Mouse (Mus musculus): Measurements from ENCODE around the gene Slc9a3r1. TPM values are rescaled to one million over a fixed set of nuclear protein-coding genes. Genes with fewer than 3 reads are reported as not detected.

The Slc9a3r1 gene
- polyA plus RNA-seq, 1 experiment from 2014 or later = 101 TPM

DNA sequence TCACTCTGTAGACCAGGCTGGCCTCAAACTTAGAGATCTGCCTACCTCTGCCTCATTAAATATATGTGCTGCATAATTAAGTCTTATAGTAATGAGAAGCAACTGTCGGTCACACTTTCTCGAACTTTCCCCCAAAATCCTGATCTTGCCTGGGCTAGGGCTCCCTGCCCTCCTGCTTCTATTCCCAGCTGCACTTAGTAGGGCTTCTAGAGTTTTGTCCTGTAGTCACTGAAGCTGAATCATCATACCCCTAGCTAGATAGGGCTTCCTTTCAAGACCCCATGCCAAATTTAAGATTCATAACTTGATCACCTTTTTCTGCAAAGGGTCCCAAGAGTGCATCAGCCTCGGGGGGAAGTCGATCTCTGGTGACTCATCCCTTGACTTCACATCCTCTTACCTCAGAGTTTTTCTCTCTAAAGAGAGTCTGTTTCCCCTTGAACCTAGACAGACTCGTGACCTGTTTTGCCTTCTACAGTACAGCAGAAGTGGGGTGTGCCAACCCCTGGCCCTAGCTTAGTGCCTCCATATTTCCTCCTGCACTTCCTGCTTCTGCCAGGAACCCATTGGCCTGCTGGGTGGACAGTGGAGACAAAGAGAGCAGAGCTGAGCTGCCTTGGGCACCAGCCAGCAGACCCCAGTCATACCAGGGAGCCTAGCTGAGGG lies 24.4 kb upstream of the Slc9a3r1 start:
- Histone ChIP-seq H3K4me3 (ENCODE audit: low read depth, low read length) (no peak overlapping the region), H3K4me2 (ENCODE audit: low read depth, low read length) (no peak overlapping the region), H3K27me3 (ENCODE audit: insufficient read depth, low read length) (no peaks in the 10 kb centered on the region), H3K4me1 (ENCODE audit: insufficient read depth) (no peaks in the 10 kb centered on the region; the same call in 1 of the 2 replicates), H3K27ac (ENCODE audit: low read depth) (peak overlapping the region; percentile 77), H3K9ac (replicated peaks) (no peak overlapping the region), H3K36me3 (replicated peaks; ENCODE audit: insufficient read depth, low read length) (no peaks in the 10 kb centered on the region), H3K9me3 (ENCODE audit: low read length) (no peaks in the 10 kb centered on the region)
- WGBS (ENCODE audit: insufficient replicate concordance) = 45% methylated on average over 5 of the region's 5 CpGs
- ATAC-seq = peak; percentile 66
- TF ChIP-seq CTCF (IDR thresholded peaks at IDR 0.05; ENCODE audit: low read depth) (no peak), EP300 (IDR thresholded peaks at IDR 0.05; ENCODE audit: low read depth) (no peak)
- peak; percentile 25 for DNase-seq

DNA sequence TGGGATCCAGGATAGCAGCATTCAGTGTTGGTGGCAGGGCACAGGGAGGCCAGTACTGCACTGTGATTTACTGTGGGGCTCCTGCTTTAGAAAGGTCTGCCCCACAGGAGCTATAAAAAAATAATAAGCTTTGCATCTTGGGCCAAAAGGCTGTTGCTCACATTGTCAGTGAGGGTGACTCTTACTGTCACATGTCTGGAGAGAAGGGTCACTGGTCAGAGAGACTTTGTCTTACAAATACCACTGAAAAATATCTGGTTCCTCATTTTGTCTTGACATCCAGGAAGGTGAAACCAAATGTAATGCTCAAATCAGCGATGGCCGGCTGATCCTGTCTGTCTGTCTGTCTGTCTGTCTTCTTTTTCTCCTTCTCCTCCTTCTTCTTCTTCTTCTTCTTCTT lies 21.2 kb upstream of the Slc9a3r1 start:
- Histone ChIP-seq H3K9me3 (ENCODE audit: low read length) (no peaks in the 10 kb centered on the region), H3K9ac (replicated peaks) (no peak overlapping the region), H3K27ac (ENCODE audit: low read depth) (no peak overlapping the region), H3K4me3 (ENCODE audit: low read depth, low read length) (no peak overlapping the region), H3K27me3 (ENCODE audit: insufficient read depth, low read length) (no peaks in the 10 kb centered on the region), H3K36me3 (replicated peaks; ENCODE audit: insufficient read depth, low read length) (no peaks in the 10 kb centered on the region), H3K4me2 (ENCODE audit: low read depth, low read length) (no peak overlapping the region), H3K4me1 (ENCODE audit: insufficient read depth) (no peaks in the 10 kb centered on the region; the same call in 1 of the 2 replicates)
- ATAC-seq (no peak), DNase-seq (no peak)
- WGBS (ENCODE audit: insufficient replicate concordance) = 22% methylated on average over 2 of the region's 2 CpGs
- no peak for TF ChIP-seq EP300 (IDR thresholded peaks at IDR 0.05; ENCODE audit: low read depth)
- TF ChIP-seq CTCF (IDR thresholded peaks at IDR 0.05; ENCODE audit: low read depth) = no peak

DNA sequence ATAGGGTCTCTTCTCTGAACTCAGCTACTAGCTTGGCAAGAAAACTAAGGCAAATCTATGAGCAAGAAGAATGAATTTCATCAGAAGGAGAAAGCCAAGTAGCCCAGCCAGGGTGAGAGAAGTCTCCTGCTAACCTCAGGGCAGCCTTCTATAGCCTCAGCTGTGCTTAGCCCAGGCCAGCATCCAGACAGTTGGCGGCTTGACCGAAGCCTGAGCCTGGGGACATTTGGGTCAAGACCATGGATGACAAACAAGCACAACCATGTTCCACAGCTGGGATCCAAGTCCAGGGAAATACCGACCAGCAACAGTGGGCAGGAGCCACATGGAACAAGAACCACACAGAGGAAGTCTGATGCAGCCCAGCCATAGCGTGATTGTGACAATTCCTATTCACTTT lies 15.3 kb upstream of the Slc9a3r1 start:
- WGBS (ENCODE audit: insufficient replicate concordance) = 75% methylated on average over 4 of the region's 4 CpGs
- no peak overlapping the region for H3K4me2 ChIP-seq (ENCODE audit: low read depth, low read length)

DNA sequence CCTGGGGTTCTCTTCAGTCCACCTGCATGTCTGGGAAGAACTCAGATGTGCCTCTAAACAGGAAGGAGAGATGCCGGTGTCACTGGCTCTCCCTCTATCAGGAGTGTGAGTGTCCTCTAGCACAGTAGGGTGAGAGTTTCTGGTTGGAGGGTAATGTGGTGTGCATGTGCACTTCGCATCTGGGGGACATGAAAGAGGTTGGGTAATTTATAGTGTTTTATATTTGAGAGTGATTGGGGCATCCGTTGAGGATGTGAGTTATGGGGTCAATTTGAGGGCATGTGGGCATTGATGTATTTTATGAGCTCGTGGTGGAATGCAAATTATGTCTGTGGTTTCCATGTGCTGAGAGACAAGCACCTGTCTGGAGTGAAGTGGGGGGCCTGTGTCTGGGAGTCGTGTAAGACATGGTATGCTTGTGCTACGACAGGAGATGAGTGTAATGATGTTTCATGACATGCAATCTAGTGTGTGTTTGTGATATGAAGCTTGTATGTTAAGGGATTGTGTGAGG lies 12.3 kb upstream of the Slc9a3r1 start:
- H3K4me2 ChIP-seq (ENCODE audit: low read depth, low read length) = no peak overlapping the region
- H3K9ac ChIP-seq (replicated peaks) = no peak overlapping the region
- H3K27ac ChIP-seq (ENCODE audit: low read depth) = no peak overlapping the region
- no peaks in the 10 kb centered on the region; the same call in 1 of the 2 replicates for H3K9me3 ChIP-seq (ENCODE audit: low read length)
- 48% methylated on average over 6 of the region's 6 CpGs for WGBS (ENCODE audit: insufficient replicate concordance)
- H3K27me3 ChIP-seq (ENCODE audit: insufficient read depth, low read length) = peaks cover 16% of the 10 kb centered on the region; the same call in 1 of the 2 replicates
- H3K4me1 ChIP-seq (ENCODE audit: insufficient read depth) = peaks cover 22% of the 10 kb centered on the region
- DNase-seq (no peak), ATAC-seq (no peak)
- no peak for TF ChIP-seq CTCF (IDR thresholded peaks at IDR 0.05; ENCODE audit: low read depth)
- H3K36me3 ChIP-seq (replicated peaks; ENCODE audit: insufficient read depth, low read length) = no peaks in the 10 kb centered on the region
- no peak overlapping the region for H3K4me3 ChIP-seq (ENCODE audit: low read depth, low read length)

More for the DNA sequence above, 15.3 kb upstream of the Slc9a3r1 start:
- Histone ChIP-seq H3K27me3 (ENCODE audit: insufficient read depth, low read length) (no peaks in the 10 kb centered on the region), H3K9ac (replicated peaks) (no peak overlapping the region), H3K4me1 (ENCODE audit: insufficient read depth) (peaks cover 6% of the 10 kb centered on the region), H3K27ac (ENCODE audit: low read depth) (no peak overlapping the region), H3K4me3 (ENCODE audit: low read depth, low read length) (no peak overlapping the region), H3K9me3 (ENCODE audit: low read length) (no peaks in the 10 kb centered on the region; the same call in 1 of the 2 replicates), H3K36me3 (replicated peaks; ENCODE audit: insufficient read depth, low read length) (no peaks in the 10 kb centered on the region)
- DNase-seq = no peak
- no peak for ATAC-seq
- TF ChIP-seq EP300 (IDR thresholded peaks at IDR 0.05; ENCODE audit: low read depth) = no peak
- TF ChIP-seq CTCF (IDR thresholded peaks at IDR 0.05; ENCODE audit: low read depth) = no peak

DNA sequence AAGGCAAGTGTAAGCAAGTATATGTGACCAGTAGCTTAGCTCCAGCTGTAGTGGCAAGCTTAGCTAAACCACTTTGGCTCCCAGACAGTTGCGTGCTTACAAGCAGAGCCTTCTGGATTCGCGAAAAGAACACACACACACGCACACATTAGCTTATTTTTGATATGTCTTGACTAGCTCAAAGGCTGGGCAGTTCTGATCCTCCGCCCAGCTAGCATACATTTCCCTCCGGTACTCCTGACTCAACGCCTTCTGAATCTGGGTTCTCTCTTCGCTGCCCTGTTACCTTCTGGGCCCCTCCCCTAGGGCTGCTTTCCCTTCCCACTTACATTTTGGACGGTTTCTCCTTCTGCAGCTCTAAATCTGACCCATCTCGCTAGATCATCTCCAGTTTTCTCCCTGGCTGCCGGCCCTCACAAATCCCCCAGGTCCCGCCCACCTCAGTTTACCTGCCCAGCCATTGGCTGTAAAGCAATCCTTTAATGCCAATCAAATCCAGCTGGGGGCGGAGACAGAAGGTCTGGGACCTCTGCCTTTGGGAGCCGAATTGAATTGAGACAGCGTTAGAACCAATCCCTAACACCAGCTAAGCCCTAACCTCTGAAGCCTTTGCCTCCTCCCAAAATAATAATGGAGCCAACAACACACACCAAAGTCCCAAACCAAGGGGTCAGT lies 11.2 kb upstream of the Slc9a3r1 start:
- 21% methylated on average over 15 of the region's 15 CpGs for WGBS (ENCODE audit: insufficient replicate concordance)
- Histone ChIP-seq H3K4me3 (ENCODE audit: low read depth, low read length) (0 out of 2 replicates have a peak overlapping the region, but pooled peaks have one; percentile 11), H3K9me3 (ENCODE audit: low read length) (no peaks in the 10 kb centered on the region; the same call in 1 of the 2 replicates)

DNA sequence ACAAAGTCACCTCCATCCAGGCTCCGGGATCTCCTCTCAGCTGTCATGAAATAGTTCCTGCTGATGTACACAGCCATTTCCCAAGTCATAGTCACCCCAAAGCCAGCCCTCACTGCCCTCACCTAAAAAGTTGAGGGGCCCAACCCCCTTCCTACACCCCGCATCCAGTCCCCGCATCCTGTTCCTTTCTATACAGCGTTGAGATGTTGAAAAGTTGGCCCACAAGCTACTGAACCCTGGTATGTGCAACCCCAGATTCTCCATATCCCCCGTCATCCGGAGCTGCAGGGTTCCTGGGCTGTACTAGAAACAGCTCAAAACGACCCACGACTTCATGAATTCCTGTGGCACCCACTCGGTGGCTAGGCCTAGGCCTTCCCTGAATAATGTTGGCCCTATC lies 10.1 kb upstream of the Slc9a3r1 start:
- Histone ChIP-seq H3K27ac (ENCODE audit: low read depth) (no peak overlapping the region), H3K9ac (replicated peaks) (no peak overlapping the region), H3K27me3 (ENCODE audit: insufficient read depth, low read length) (peaks cover 16% of the 10 kb centered on the region; the same call in 1 of the 2 replicates), H3K36me3 (replicated peaks; ENCODE audit: insufficient read depth, low read length) (no peaks in the 10 kb centered on the region), H3K9me3 (ENCODE audit: low read length) (no peaks in the 10 kb centered on the region; the same call in 1 of the 2 replicates), H3K4me1 (ENCODE audit: insufficient read depth) (peaks cover 29% of the 10 kb centered on the region), H3K4me2 (ENCODE audit: low read depth, low read length) (peak overlapping the region; percentile 64; the same call in 1 of the 2 replicates), H3K4me3 (ENCODE audit: low read depth, low read length) (no peak overlapping the region)
- ATAC-seq (no peak), DNase-seq (no peak)
- WGBS (ENCODE audit: insufficient replicate concordance) = 69% methylated on average over 9 of the region's 9 CpGs
- TF ChIP-seq CTCF (IDR thresholded peaks at IDR 0.05; ENCODE audit: low read depth) (no peak), EP300 (IDR thresholded peaks at IDR 0.05; ENCODE audit: low read depth) (no peak)

More for the DNA sequence above, 11.2 kb upstream of the Slc9a3r1 start:
- Histone ChIP-seq H3K9ac (replicated peaks) (0 out of 2 replicates have a peak overlapping the region, but pooled peaks have one; percentile 21), H3K27me3 (ENCODE audit: insufficient read depth, low read length) (peaks cover 16% of the 10 kb centered on the region; the same call in 1 of the 2 replicates), H3K4me2 (ENCODE audit: low read depth, low read length) (peak overlapping the region; percentile 57), H3K27ac (ENCODE audit: low read depth) (no peak overlapping the region), H3K36me3 (replicated peaks; ENCODE audit: insufficient read depth, low read length) (no peaks in the 10 kb centered on the region), H3K4me1 (ENCODE audit: insufficient read depth) (peaks cover 22% of the 10 kb centered on the region)
- TF ChIP-seq EP300 (IDR thresholded peaks at IDR 0.05; ENCODE audit: low read depth) = no peak
- no peak for TF ChIP-seq CTCF (IDR thresholded peaks at IDR 0.05; ENCODE audit: low read depth)
- ATAC-seq (no peak; the same call in 1 of the 2 replicates), DNase-seq (peak; percentile 71)

All from liver, postnatal 0 days (tissue).